Mouse (Mus musculus): ENCODE results near the gene Alpl. TPM values are rescaled to one million over a fixed set of nuclear protein-coding genes. Genes with fewer than 3 reads are reported as not detected.

Gene Alpl
- polyA plus RNA-seq, 1 experiment from 2014 or later, result 9.8 TPM

DNA sequence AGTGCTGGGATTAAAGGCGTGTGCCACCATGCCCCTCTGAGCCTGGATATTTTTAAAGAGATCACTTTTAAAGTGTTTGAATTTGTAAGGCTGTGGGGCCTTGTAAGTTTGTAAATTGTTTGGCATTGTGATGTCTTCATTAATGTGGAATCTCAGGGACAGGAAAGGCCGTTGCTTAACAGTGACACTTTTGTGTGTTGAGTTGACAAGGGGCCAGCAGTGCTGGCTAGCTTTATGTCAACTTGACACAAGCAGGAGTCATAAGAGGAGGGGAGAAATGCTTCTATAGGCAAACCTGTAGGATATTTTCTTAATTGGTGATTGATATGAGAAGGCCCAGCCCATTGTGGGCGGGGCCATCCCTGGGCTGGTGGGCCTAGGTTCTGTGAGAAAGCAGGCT lies 15.2 kb downstream of the Alpl start:
- WGBS, result 70% methylated on average over 3 of the region's 3 CpGs
- no peaks in the 10 kb centered on the region for H3K27me3 ChIP-seq (ENCODE audit: control insufficient read depth, insufficient read depth, low read length)
- no peak overlapping the region for H3K27ac ChIP-seq (ENCODE audit: low read length)
- no peak overlapping the region for H3K9ac ChIP-seq (ENCODE audit: low read length)
- no peaks in the 10 kb centered on the region for H3K9me3 ChIP-seq (replicated peaks; ENCODE audit: control insufficient read depth, low read length)
- no peak for ATAC-seq (ENCODE audit: insufficient read depth, low FRiP score)
- no peaks in the 10 kb centered on the region for H3K36me3 ChIP-seq (ENCODE audit: control insufficient read depth, insufficient read depth, low read length)
- H3K4me2 ChIP-seq (ENCODE audit: low read depth, low read length), result no peak overlapping the region
- H3K4me1 ChIP-seq (ENCODE audit: control insufficient read depth, insufficient read depth, low read length), result 0 out of 2 replicates have a peak, but pooled peaks cover 3% of the 10 kb centered on the region
- H3K4me3 ChIP-seq (replicated peaks; ENCODE audit: low read length), result no peak overlapping the region

GRCm38 (mm10) chr4:137778397-137779184 lies 17.6 kb downstream of the Alpl start:
- Histone ChIP-seq H3K4me1 (ENCODE audit: control insufficient read depth, insufficient read depth, low read length) (no peaks in the 10 kb centered on the region), H3K4me2 (ENCODE audit: low read depth, low read length) (no peak overlapping the region), H3K9me3 (replicated peaks; ENCODE audit: control insufficient read depth, low read length) (no peaks in the 10 kb centered on the region), H3K36me3 (ENCODE audit: control insufficient read depth, insufficient read depth, low read length) (no peaks in the 10 kb centered on the region), H3K9ac (ENCODE audit: low read length) (no peak overlapping the region), H3K27ac (ENCODE audit: low read length) (no peak overlapping the region), H3K27me3 (ENCODE audit: control insufficient read depth, insufficient read depth, low read length) (no peaks in the 10 kb centered on the region), H3K4me3 (replicated peaks; ENCODE audit: low read length) (no peak overlapping the region)
- no peak for ATAC-seq (ENCODE audit: insufficient read depth, low FRiP score)
- 78% methylated on average over 17 of the region's 17 CpGs for WGBS

- H3K27me3 ChIP-seq (ENCODE audit: control insufficient read depth, insufficient read depth, low read length), result no peaks in the 10 kb centered on the region
- no peak for ATAC-seq (ENCODE audit: insufficient read depth, low FRiP score)
- H3K27ac ChIP-seq (ENCODE audit: low read length), result no peak overlapping the region
- no peak overlapping the region for H3K9ac ChIP-seq (ENCODE audit: low read length)
- 85% methylated on average over 4 of the region's 4 CpGs for WGBS
- no peaks in the 10 kb centered on the region for H3K36me3 ChIP-seq (ENCODE audit: control insufficient read depth, insufficient read depth, low read length)
- no peaks in the 10 kb centered on the region for H3K4me1 ChIP-seq (ENCODE audit: control insufficient read depth, insufficient read depth, low read length)
- H3K9me3 ChIP-seq (replicated peaks; ENCODE audit: control insufficient read depth, low read length), result no peaks in the 10 kb centered on the region
- H3K4me2 ChIP-seq (ENCODE audit: low read depth, low read length), result no peak overlapping the region
- H3K4me3 ChIP-seq (replicated peaks; ENCODE audit: low read length), result no peak overlapping the region
These were observed 18.3 kb downstream of the Alpl start for GRCm38 (mm10) chr4:137777866-137778265.

DNA sequence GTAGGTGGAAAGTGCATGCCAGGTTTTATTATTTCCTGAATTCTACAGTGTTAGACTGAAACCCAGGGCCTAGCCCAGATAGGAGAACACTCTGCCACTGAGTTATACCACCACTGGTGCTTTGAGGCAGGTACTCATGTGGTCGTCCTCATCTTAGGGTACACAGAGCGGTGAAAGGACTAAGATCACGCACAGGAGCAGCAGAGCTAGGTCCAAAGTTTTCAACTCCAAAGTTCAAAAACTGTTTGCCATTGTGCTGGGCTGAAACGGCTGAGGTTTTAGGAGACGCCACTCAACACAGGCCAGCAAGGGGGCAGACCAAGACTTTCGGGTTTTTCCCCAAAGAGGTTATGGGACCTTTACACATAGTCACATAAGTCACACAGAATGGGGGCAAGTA lies 21.7 kb downstream of the Alpl start:
- 78% methylated on average over 6 of the region's 6 CpGs for WGBS
- no peak for ATAC-seq (ENCODE audit: insufficient read depth, low FRiP score)
- no peaks in the 10 kb centered on the region for H3K27me3 ChIP-seq (ENCODE audit: control insufficient read depth, insufficient read depth, low read length)

GRCm38 (mm10) chr4:137774013-137774412 lies 22.2 kb downstream of the Alpl start:
- peak; percentile 33; the same call in 1 of the 2 replicates for ATAC-seq (ENCODE audit: insufficient read depth, low FRiP score)
- Histone ChIP-seq H3K4me1 (ENCODE audit: control insufficient read depth, insufficient read depth, low read length) (peaks cover 16% of the 10 kb centered on the region), H3K36me3 (ENCODE audit: control insufficient read depth, insufficient read depth, low read length) (no peaks in the 10 kb centered on the region), H3K27ac (ENCODE audit: low read length) (no peak overlapping the region; the same call in 1 of the 2 replicates), H3K9me3 (replicated peaks; ENCODE audit: control insufficient read depth, low read length) (no peaks in the 10 kb centered on the region), H3K4me2 (ENCODE audit: low read depth, low read length) (no peak overlapping the region), H3K4me3 (replicated peaks; ENCODE audit: low read length) (no peak overlapping the region), H3K9ac (ENCODE audit: low read length) (0 out of 2 replicates have a peak overlapping the region, but pooled peaks have one; percentile 12), H3K27me3 (ENCODE audit: control insufficient read depth, insufficient read depth, low read length) (no peaks in the 10 kb centered on the region)
- 68% methylated on average over 5 of the region's 5 CpGs for WGBS

More for the DNA sequence above, 21.7 kb downstream of the Alpl start:
- no peak overlapping the region for H3K27ac ChIP-seq (ENCODE audit: low read length)
- H3K4me2 ChIP-seq (ENCODE audit: low read depth, low read length), result no peak overlapping the region
- peaks cover 16% of the 10 kb centered on the region for H3K4me1 ChIP-seq (ENCODE audit: control insufficient read depth, insufficient read depth, low read length)
- no peak overlapping the region for H3K9ac ChIP-seq (ENCODE audit: low read length)
- no peaks in the 10 kb centered on the region for H3K36me3 ChIP-seq (ENCODE audit: control insufficient read depth, insufficient read depth, low read length)
- no peaks in the 10 kb centered on the region for H3K9me3 ChIP-seq (replicated peaks; ENCODE audit: control insufficient read depth, low read length)
- no peak overlapping the region for H3K4me3 ChIP-seq (replicated peaks; ENCODE audit: low read length)

DNA sequence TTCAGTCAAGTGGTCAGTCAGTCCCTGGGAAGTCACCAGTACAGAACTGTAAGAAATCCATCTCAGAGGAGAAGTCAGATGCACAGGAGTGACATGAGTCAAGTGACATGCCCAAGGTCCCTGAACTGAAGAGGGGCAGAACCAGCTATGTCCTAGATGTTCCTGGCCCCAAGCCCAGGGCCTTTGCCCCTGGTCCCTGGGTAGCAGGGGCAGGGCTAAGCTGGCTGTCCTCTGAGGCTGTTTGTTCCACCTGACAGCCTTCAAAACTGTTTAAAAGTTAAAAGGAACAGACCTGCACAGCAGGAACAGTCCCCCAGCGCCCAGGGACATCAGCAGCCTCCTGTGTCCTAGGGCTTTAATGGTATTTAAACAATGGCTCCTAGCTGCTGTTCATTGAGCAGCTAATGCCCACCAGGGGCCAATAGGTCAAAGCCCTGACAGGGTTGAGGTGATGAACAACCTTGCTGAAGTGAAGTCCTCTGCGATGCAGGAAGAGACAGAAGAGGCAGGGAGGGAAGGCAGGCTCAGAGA lies 22.8 kb downstream of the Alpl start:
- ATAC-seq (ENCODE audit: insufficient read depth, low FRiP score), result no peak
- H3K9me3 ChIP-seq (replicated peaks; ENCODE audit: control insufficient read depth, low read length), result no peaks in the 10 kb centered on the region

DNA sequence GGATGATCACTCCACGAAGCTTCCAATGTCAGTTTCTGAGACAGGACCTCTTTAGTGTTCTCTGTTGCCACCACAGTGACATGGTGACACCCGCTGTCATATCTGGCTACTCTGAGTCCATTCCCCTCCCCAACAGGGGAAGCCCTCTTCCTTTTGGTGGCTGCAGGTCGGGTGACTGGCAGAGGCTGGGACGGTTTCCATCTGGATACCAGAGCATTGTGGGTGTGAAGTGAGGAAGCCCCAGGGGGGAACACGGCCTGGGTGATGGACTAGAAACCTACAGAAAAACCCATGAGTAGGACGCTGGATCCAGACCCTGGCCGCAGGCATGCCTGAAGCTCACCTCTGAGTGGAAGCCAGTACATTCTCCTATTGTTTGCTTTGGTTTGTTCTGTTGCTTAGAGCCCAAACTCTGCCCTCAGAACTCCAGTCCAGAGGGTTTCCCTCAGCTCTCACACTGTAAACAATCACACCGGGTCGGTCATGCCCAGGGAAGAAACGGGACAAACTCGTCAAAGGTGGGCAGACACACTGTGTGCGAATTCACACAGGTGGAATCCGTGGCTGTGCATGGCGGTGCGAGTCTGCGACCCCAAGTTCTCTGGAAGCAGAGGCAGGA lies 23.6 kb downstream of the Alpl start:
- Histone ChIP-seq H3K27me3 (ENCODE audit: control insufficient read depth, insufficient read depth, low read length) (no peaks in the 10 kb centered on the region), H3K4me2 (ENCODE audit: low read depth, low read length) (no peak overlapping the region), H3K4me3 (replicated peaks; ENCODE audit: low read length) (no peak overlapping the region), H3K9ac (ENCODE audit: low read length) (no peak overlapping the region), H3K27ac (ENCODE audit: low read length) (no peak overlapping the region), H3K4me1 (ENCODE audit: control insufficient read depth, insufficient read depth, low read length) (peaks cover 16% of the 10 kb centered on the region), H3K36me3 (ENCODE audit: control insufficient read depth, insufficient read depth, low read length) (no peaks in the 10 kb centered on the region), H3K9me3 (replicated peaks; ENCODE audit: control insufficient read depth, low read length) (no peaks in the 10 kb centered on the region)
- no peak for ATAC-seq (ENCODE audit: insufficient read depth, low FRiP score)
- 70% methylated on average over 16 of the region's 16 CpGs for WGBS

More for the DNA sequence above, 22.8 kb downstream of the Alpl start:
- Histone ChIP-seq H3K27ac (ENCODE audit: low read length) (no peak overlapping the region; the same call in 1 of the 2 replicates), H3K27me3 (ENCODE audit: control insufficient read depth, insufficient read depth, low read length) (no peaks in the 10 kb centered on the region), H3K4me3 (replicated peaks; ENCODE audit: low read length) (no peak overlapping the region), H3K36me3 (ENCODE audit: control insufficient read depth, insufficient read depth, low read length) (no peaks in the 10 kb centered on the region), H3K4me2 (ENCODE audit: low read depth, low read length) (no peak overlapping the region), H3K9ac (ENCODE audit: low read length) (no peak overlapping the region), H3K4me1 (ENCODE audit: control insufficient read depth, insufficient read depth, low read length) (peaks cover 16% of the 10 kb centered on the region)
- WGBS, result 35% methylated on average over 2 of the region's 2 CpGs

DNA sequence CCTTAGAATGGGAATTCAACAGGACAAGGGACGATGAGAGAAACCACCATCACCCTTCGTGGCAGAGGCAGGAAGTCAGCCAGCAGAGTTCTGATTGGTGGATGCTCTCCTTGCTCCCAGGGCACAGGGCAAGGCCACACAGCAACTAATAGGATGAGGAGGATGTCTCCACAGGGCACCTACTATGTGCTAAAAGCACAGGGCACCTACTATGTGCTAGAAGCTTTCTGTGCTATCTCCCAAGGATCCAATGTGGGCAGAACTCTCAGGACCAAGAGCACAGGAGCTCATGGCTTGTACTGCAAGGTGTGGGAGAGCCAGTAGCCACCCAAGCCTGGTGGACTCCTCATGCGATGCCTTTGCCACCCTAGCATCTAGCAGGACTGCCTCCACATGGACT lies 24.4 kb downstream of the Alpl start:
- H3K4me1 ChIP-seq (ENCODE audit: control insufficient read depth, insufficient read depth, low read length), result peaks cover 16% of the 10 kb centered on the region
- ATAC-seq (ENCODE audit: insufficient read depth, low FRiP score), result no peak
- H3K27me3 ChIP-seq (ENCODE audit: control insufficient read depth, insufficient read depth, low read length), result no peaks in the 10 kb centered on the region
- no peak overlapping the region for H3K4me3 ChIP-seq (replicated peaks; ENCODE audit: low read length)
- peak overlapping the region; percentile 44; the same call in 1 of the 2 replicates for H3K27ac ChIP-seq (ENCODE audit: low read length)
- no peak overlapping the region for H3K9ac ChIP-seq (ENCODE audit: low read length)
- 77% methylated on average over 3 of the region's 3 CpGs for WGBS
- no peaks in the 10 kb centered on the region for H3K9me3 ChIP-seq (replicated peaks; ENCODE audit: control insufficient read depth, low read length)
- H3K4me2 ChIP-seq (ENCODE audit: low read depth, low read length), result no peak overlapping the region
- H3K36me3 ChIP-seq (ENCODE audit: control insufficient read depth, insufficient read depth, low read length), result no peaks in the 10 kb centered on the region
